Mouse (Mus musculus): ENCODE data around the gene Adamts12. TPM values are rescaled to one million over a fixed set of nuclear protein-coding genes. Genes with fewer than 3 reads are reported as not detected.

The Adamts12 gene
- total and polyA plus RNA-seq, 2 experiments from 2014 or later = 0.58 to 5.4 TPM

- H3K4me1 ChIP-seq (ENCODE audit: insufficient read depth) = no peaks in the 10 kb centered on the region
- DNase-seq (no peak), ATAC-seq (no peak)
- H3K9ac ChIP-seq = no peak overlapping the region
- TF ChIP-seq CTCF (IDR thresholded peaks at IDR 0.05; ENCODE audit: low read depth) = no peak
- no peak overlapping the region for H3K27ac ChIP-seq (ENCODE audit: low read depth, low read length)
- no peaks in the 10 kb centered on the region for H3K27me3 ChIP-seq (ENCODE audit: insufficient read depth, low read length)
- no peaks in the 10 kb centered on the region for H3K9me3 ChIP-seq (ENCODE audit: low read length)
- 76% methylated on average over 7 of the region's 7 CpGs for whole genome bisulfite sequencing
- H3K4me3 ChIP-seq (ENCODE audit: low read depth, low read length) = no peak overlapping the region
- H3K36me3 ChIP-seq (ENCODE audit: insufficient read depth) = no peaks in the 10 kb centered on the region
- H3K4me2 ChIP-seq (ENCODE audit: low read depth) = no peak overlapping the region
Observed at GRCm38 (mm10) chr15:11054440-11055080, 10.0 kb upstream of the Adamts12 start.

- no peak overlapping the region for H3K9ac ChIP-seq
- DNase-seq = no peak
- H3K27ac ChIP-seq (ENCODE audit: low read depth, low read length) = no peak overlapping the region
- ATAC-seq = no peak
- no peak overlapping the region for H3K4me2 ChIP-seq (ENCODE audit: low read depth)
- 86% methylated on average over 1 of the region's 1 CpGs for WGBS
- H3K36me3 ChIP-seq (ENCODE audit: insufficient read depth) = no peaks in the 10 kb centered on the region
- H3K4me3 ChIP-seq (ENCODE audit: low read depth, low read length) = no peak overlapping the region
- TF ChIP-seq CTCF (IDR thresholded peaks at IDR 0.05; ENCODE audit: low read depth) = no peak
- peaks cover 10% of the 10 kb centered on the region; the same call in 1 of the 2 replicates for H3K4me1 ChIP-seq (ENCODE audit: insufficient read depth)
- no peaks in the 10 kb centered on the region for H3K27me3 ChIP-seq (ENCODE audit: insufficient read depth, low read length)
- H3K9me3 ChIP-seq (ENCODE audit: low read length) = no peaks in the 10 kb centered on the region
Observed at GRCm38 (mm10) chr15:11062903-11063302, 1.7 kb upstream of the Adamts12 start.

GRCm38 (mm10) chr15:11064160-11064557 lies 431 bp upstream of the Adamts12 start:
- DNase-seq = no peak
- Histone ChIP-seq H3K27me3 (ENCODE audit: insufficient read depth, low read length) (no peaks in the 10 kb centered on the region), H3K36me3 (ENCODE audit: insufficient read depth) (no peaks in the 10 kb centered on the region), H3K9me3 (ENCODE audit: low read length) (no peaks in the 10 kb centered on the region), H3K4me1 (ENCODE audit: insufficient read depth) (peaks cover 10% of the 10 kb centered on the region; the same call in 1 of the 2 replicates), H3K4me3 (ENCODE audit: low read depth, low read length) (no peak overlapping the region), H3K27ac (ENCODE audit: low read depth, low read length) (no peak overlapping the region), H3K9ac (no peak overlapping the region), H3K4me2 (ENCODE audit: low read depth) (peak overlapping the region; percentile 48; the same call in 1 of the 2 replicates)
- no peak for ATAC-seq
- no peak for TF ChIP-seq CTCF (IDR thresholded peaks at IDR 0.05; ENCODE audit: low read depth)
- WGBS = 18% methylated on average over 2 of the region's 2 CpGs

- H3K27ac ChIP-seq (ENCODE audit: low read depth, low read length) = no peak overlapping the region
- no peak for ATAC-seq
Observed at GRCm38 (mm10) chr15:11065528-11066171, 1.1 kb downstream of the Adamts12 start.

GRCm38 (mm10) chr15:11066299-11066698 lies 1.7 kb downstream of the Adamts12 start:
- 11% methylated on average over 5 of the region's 5 CpGs for WGBS
- H3K4me3 ChIP-seq (ENCODE audit: low read depth, low read length) = peak overlapping the region; percentile 24; the same call in 1 of the 2 replicates
- no peaks in the 10 kb centered on the region for H3K27me3 ChIP-seq (ENCODE audit: insufficient read depth, low read length)
- H3K9ac ChIP-seq = no peak overlapping the region
- no peak for ATAC-seq
- peak overlapping the region; percentile 48 for H3K4me2 ChIP-seq (ENCODE audit: low read depth)
- H3K36me3 ChIP-seq (ENCODE audit: insufficient read depth) = no peaks in the 10 kb centered on the region
- H3K9me3 ChIP-seq (ENCODE audit: low read length) = no peaks in the 10 kb centered on the region
- TF ChIP-seq CTCF (IDR thresholded peaks at IDR 0.05; ENCODE audit: low read depth) = no peak
- no peak overlapping the region for H3K27ac ChIP-seq (ENCODE audit: low read depth, low read length)
- DNase-seq = peak; percentile 7
- H3K4me1 ChIP-seq (ENCODE audit: insufficient read depth) = peaks cover 10% of the 10 kb centered on the region; the same call in 1 of the 2 replicates

More at GRCm38 (mm10) chr15:11065528-11066171, 1.1 kb downstream of the Adamts12 start:
- no peaks in the 10 kb centered on the region for H3K27me3 ChIP-seq (ENCODE audit: insufficient read depth, low read length)
- no peak for TF ChIP-seq CTCF (IDR thresholded peaks at IDR 0.05; ENCODE audit: low read depth)
- peak overlapping the region; percentile 24 for H3K4me3 ChIP-seq (ENCODE audit: low read depth, low read length)
- H3K9me3 ChIP-seq (ENCODE audit: low read length) = no peaks in the 10 kb centered on the region
- peaks cover 10% of the 10 kb centered on the region; the same call in 1 of the 2 replicates for H3K4me1 ChIP-seq (ENCODE audit: insufficient read depth)
- H3K36me3 ChIP-seq (ENCODE audit: insufficient read depth) = no peaks in the 10 kb centered on the region
- WGBS = 10% methylated on average over 9 of the region's 9 CpGs
- peak overlapping the region; percentile 48 for H3K4me2 ChIP-seq (ENCODE audit: low read depth)
- peak; percentile 24 for DNase-seq
- H3K9ac ChIP-seq = no peak overlapping the region

- H3K4me1 ChIP-seq (ENCODE audit: insufficient read depth) = peaks cover 10% of the 10 kb centered on the region; the same call in 1 of the 2 replicates
- ATAC-seq = no peak
- 88% methylated on average over 7 of the region's 7 CpGs for WGBS
- H3K27ac ChIP-seq (ENCODE audit: low read depth, low read length) = no peak overlapping the region
- H3K9me3 ChIP-seq (ENCODE audit: low read length) = no peaks in the 10 kb centered on the region
- no peaks in the 10 kb centered on the region for H3K36me3 ChIP-seq (ENCODE audit: insufficient read depth)
- no peaks in the 10 kb centered on the region for H3K27me3 ChIP-seq (ENCODE audit: insufficient read depth, low read length)
- H3K9ac ChIP-seq = no peak overlapping the region
- H3K4me2 ChIP-seq (ENCODE audit: low read depth) = no peak overlapping the region
- H3K4me3 ChIP-seq (ENCODE audit: low read depth, low read length) = no peak overlapping the region
- no peak for TF ChIP-seq CTCF (IDR thresholded peaks at IDR 0.05; ENCODE audit: low read depth)
- DNase-seq = no peak
Observed at GRCm38 (mm10) chr15:11067891-11068290, 3.3 kb downstream of the Adamts12 start.

- H3K9ac ChIP-seq = no peak overlapping the region
- no peak overlapping the region for H3K27ac ChIP-seq (ENCODE audit: low read depth, low read length)
- no peaks in the 10 kb centered on the region for H3K27me3 ChIP-seq (ENCODE audit: insufficient read depth, low read length)
- H3K9me3 ChIP-seq (ENCODE audit: low read length) = no peaks in the 10 kb centered on the region
- no peaks in the 10 kb centered on the region for H3K36me3 ChIP-seq (ENCODE audit: insufficient read depth)
- ATAC-seq (no peak), DNase-seq (no peak)
- H3K4me3 ChIP-seq (ENCODE audit: low read depth, low read length) = no peak overlapping the region
- no peak for TF ChIP-seq CTCF (IDR thresholded peaks at IDR 0.05; ENCODE audit: low read depth)
- WGBS = 83% methylated on average over 3 of the region's 3 CpGs
- H3K4me2 ChIP-seq (ENCODE audit: low read depth) = no peak overlapping the region
- H3K4me1 ChIP-seq (ENCODE audit: insufficient read depth) = no peaks in the 10 kb centered on the region
Observed at GRCm38 (mm10) chr15:11075726-11076361, 11.3 kb downstream of the Adamts12 start.
